Mouse (Mus musculus): ENCODE measurements around the gene Olfr553. TPM values are rescaled to one million over a fixed set of nuclear protein-coding genes. Genes with fewer than 3 reads are reported as not detected.

Gene Olfr553
- polyA plus RNA-seq (2014; fragmentation: Illumina TruSeq; extraction: RNeasy Lipid Tissue Mini Kit (QIAGEN cat#74804); ENCODE audit: low read depth, low replicate concordance): not detected

DNA sequence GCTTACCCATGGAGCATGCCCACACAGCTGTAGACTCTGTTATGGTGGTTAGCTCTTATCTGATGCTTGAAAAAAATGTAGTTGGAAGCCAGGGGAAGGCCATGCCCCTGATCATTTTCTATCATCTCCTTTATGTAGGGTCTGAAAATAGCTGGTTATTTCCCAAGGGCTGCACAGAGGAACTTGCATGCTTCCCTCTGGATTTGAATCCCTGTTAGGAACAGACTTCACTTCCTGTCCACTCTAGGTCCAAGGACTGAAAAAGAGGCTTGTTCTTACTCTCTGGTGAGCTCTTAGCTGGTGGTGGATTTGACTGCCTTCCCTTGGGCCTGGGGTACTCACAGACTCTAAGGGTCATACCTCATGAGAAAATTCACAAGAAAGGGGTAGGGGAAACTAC lies at the start of gene Olfr553:
Olfr553 (minus strand) TSS at position 101 of the 400 bp plus-strand sequence.

GRCm38 (mm10) chr7:102664599-102664998 lies 46.6 kb upstream of the Olfr553 start, which contains the start of gene Olfr556:
Gene Olfr556 (plus strand): TSS chr7:102664899.

DNA sequence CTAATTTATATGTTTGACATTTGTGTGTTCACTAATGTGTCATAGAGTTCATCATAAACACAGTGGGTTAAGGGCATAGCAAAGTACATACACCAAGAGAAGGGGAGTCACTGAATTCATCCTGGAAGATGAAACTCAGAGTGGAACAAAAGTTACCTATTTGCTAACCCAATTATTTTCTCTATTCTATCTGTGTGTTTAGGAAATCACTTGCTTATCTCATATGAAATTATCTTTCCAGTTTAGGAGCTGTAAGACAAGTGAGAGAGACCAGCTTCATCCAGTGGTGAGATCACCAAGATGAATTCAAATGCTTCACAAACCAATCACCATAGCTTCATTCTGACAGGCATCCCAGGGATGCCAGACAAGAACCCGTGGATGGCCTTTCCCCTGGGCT lies 40.5 kb upstream of the Olfr553 start, which contains the start of gene Olfr555:
Olfr555 (plus strand) TSS at position 301 of the 400 bp plus-strand sequence.

GRCm38 (mm10) chr7:102638132-102638531 lies 20.1 kb upstream of the Olfr553 start, which contains the start of gene Olfr554:
Gene Olfr554 (plus strand): TSS chr7:102638432.

GRCm38 (mm10) chr7:102597378-102598031 lies 20.5 kb downstream of the Olfr553 start, which contains the start of gene Olfr552:
Gene Olfr552 (plus strand): TSS chr7:102597770.

DNA sequence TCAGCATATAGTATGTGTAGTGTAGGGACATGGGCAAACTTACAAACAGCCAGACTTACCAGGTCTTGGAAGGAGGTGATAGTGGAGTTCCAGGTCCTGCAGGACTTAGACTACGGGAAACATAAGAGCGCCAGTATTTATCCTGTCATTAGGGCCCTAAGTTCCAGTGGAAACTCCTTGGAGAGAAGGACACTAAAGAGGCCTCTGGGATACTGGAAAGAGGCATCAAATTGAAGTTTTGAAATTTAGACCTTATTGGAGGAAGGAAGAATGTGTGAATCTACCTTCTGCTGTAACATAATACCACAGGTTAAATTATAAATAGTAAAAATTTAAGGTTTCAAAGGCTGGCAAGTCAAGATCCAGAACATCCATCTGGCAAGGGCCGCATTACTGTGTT lies 26.2 kb downstream of the Olfr553 start, which contains the start of gene Olfr551:
Olfr551 (minus strand) TSS at position 101 of the 400 bp plus-strand sequence.

DNA sequence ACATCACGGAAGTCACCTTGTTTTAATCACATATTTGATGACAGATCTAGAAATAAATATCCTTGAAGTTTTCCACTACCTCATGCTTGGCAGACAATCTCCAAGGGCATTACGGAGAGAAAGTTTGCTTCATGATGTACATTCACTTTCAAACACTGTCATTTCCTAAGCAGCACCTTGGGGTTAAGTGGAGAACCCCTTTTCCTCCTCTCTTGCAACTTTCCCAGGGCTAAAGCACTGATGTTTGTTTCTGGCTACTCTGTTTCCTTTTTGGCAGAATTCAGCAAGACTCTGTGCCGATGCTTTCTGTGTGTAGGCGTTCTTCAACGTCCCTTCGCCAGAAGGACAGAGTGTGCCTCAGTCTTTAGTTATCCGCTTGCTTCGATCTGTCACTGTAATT lies 46.9 kb downstream of the Olfr553 start, which contains the start of gene Olfr550:
Olfr550 (plus strand) TSS at position 301 of the 400 bp plus-strand sequence.

GRCm38 (mm10) chr7:102564999-102565997 lies 52.7 kb downstream of the Olfr553 start, which contains the start of gene Trim21:
Gene Trim21 (minus strand): TSS chr7:102565486.

Other genes starting within 250 kb of the Olfr553 start
- gene Rrm1, start 176.5 kb downstream of the Olfr553 start, polyA plus RNA-seq (2014; fragmentation: Illumina TruSeq; extraction: RNeasy Lipid Tissue Mini Kit (QIAGEN cat#74804); ENCODE audit: low read depth, low replicate concordance): 22.6 TPM
- gene Olfr543, start 136.5 kb downstream of the Olfr553 start, polyA plus RNA-seq (2014; fragmentation: Illumina TruSeq; extraction: RNeasy Lipid Tissue Mini Kit (QIAGEN cat#74804); ENCODE audit: low read depth, low replicate concordance): not detected
- gene Olfr544, start 129.9 kb downstream of the Olfr553 start, polyA plus RNA-seq (2014; fragmentation: Illumina TruSeq; extraction: RNeasy Lipid Tissue Mini Kit (QIAGEN cat#74804); ENCODE audit: low read depth, low replicate concordance): not detected
- gene Olfr545, start 118.6 kb downstream of the Olfr553 start, polyA plus RNA-seq (2014; fragmentation: Illumina TruSeq; extraction: RNeasy Lipid Tissue Mini Kit (QIAGEN cat#74804); ENCODE audit: low read depth, low replicate concordance): not detected
- not detected for gene Olfr547, start 83.5 kb downstream of the Olfr553 start, polyA plus RNA-seq (2014; fragmentation: Illumina TruSeq; extraction: RNeasy Lipid Tissue Mini Kit (QIAGEN cat#74804); ENCODE audit: low read depth, low replicate concordance)
- not detected for gene Olfr548-ps1, start 77.3 kb downstream of the Olfr553 start, polyA plus RNA-seq (2014; fragmentation: Illumina TruSeq; extraction: RNeasy Lipid Tissue Mini Kit (QIAGEN cat#74804); ENCODE audit: low read depth, low replicate concordance)
- not detected for gene Olfr549, start 68.3 kb downstream of the Olfr553 start, polyA plus RNA-seq (2014; fragmentation: Illumina TruSeq; extraction: RNeasy Lipid Tissue Mini Kit (QIAGEN cat#74804); ENCODE audit: low read depth, low replicate concordance)
- gene Trim21, start 52.7 kb downstream of the Olfr553 start, polyA plus RNA-seq (2014; fragmentation: Illumina TruSeq; extraction: RNeasy Lipid Tissue Mini Kit (QIAGEN cat#74804); ENCODE audit: low read depth, low replicate concordance): 8.2 TPM
- not detected for gene Olfr550, start 46.8 kb downstream of the Olfr553 start, polyA plus RNA-seq (2014; fragmentation: Illumina TruSeq; extraction: RNeasy Lipid Tissue Mini Kit (QIAGEN cat#74804); ENCODE audit: low read depth, low replicate concordance)
- gene Olfr551, start 26.3 kb downstream of the Olfr553 start, polyA plus RNA-seq (2014; fragmentation: Illumina TruSeq; extraction: RNeasy Lipid Tissue Mini Kit (QIAGEN cat#74804); ENCODE audit: low read depth, low replicate concordance): not detected
- gene Olfr552, start 20.4 kb downstream of the Olfr553 start, polyA plus RNA-seq (2014; fragmentation: Illumina TruSeq; extraction: RNeasy Lipid Tissue Mini Kit (QIAGEN cat#74804); ENCODE audit: low read depth, low replicate concordance): not detected
- gene Olfr554, start 20.2 kb upstream of the Olfr553 start, polyA plus RNA-seq (2014; fragmentation: Illumina TruSeq; extraction: RNeasy Lipid Tissue Mini Kit (QIAGEN cat#74804); ENCODE audit: low read depth, low replicate concordance): not detected
- gene Olfr555, start 40.6 kb upstream of the Olfr553 start, polyA plus RNA-seq (2014; fragmentation: Illumina TruSeq; extraction: RNeasy Lipid Tissue Mini Kit (QIAGEN cat#74804); ENCODE audit: low read depth, low replicate concordance): not detected
- gene Olfr556, start 46.7 kb upstream of the Olfr553 start, polyA plus RNA-seq (2014; fragmentation: Illumina TruSeq; extraction: RNeasy Lipid Tissue Mini Kit (QIAGEN cat#74804); ENCODE audit: low read depth, low replicate concordance): not detected
- 5.0 TPM for gene Trim68, start 69.1 kb upstream of the Olfr553 start, polyA plus RNA-seq (2014; fragmentation: Illumina TruSeq; extraction: RNeasy Lipid Tissue Mini Kit (QIAGEN cat#74804); ENCODE audit: low read depth, low replicate concordance)
- not detected for gene Olfr557, start 77.7 kb upstream of the Olfr553 start, polyA plus RNA-seq (2014; fragmentation: Illumina TruSeq; extraction: RNeasy Lipid Tissue Mini Kit (QIAGEN cat#74804); ENCODE audit: low read depth, low replicate concordance)
- gene Olfr558, start 84.0 kb upstream of the Olfr553 start, polyA plus RNA-seq (2014; fragmentation: Illumina TruSeq; extraction: RNeasy Lipid Tissue Mini Kit (QIAGEN cat#74804); ENCODE audit: low read depth, low replicate concordance): 5.7 TPM
- not detected for gene Olfr33, start 100.9 kb upstream of the Olfr553 start, polyA plus RNA-seq (2014; fragmentation: Illumina TruSeq; extraction: RNeasy Lipid Tissue Mini Kit (QIAGEN cat#74804); ENCODE audit: low read depth, low replicate concordance)
- gene Olfr559, start 109.3 kb upstream of the Olfr553 start, polyA plus RNA-seq (2014; fragmentation: Illumina TruSeq; extraction: RNeasy Lipid Tissue Mini Kit (QIAGEN cat#74804); ENCODE audit: low read depth, low replicate concordance): not detected
- not detected for gene Olfr560, start 141.1 kb upstream of the Olfr553 start, polyA plus RNA-seq (2014; fragmentation: Illumina TruSeq; extraction: RNeasy Lipid Tissue Mini Kit (QIAGEN cat#74804); ENCODE audit: low read depth, low replicate concordance)
- gene Olfr78, start 141.3 kb upstream of the Olfr553 start, polyA plus RNA-seq (2014; fragmentation: Illumina TruSeq; extraction: RNeasy Lipid Tissue Mini Kit (QIAGEN cat#74804); ENCODE audit: low read depth, low replicate concordance): 0.97 TPM
- gene Olfr561, start 153.0 kb upstream of the Olfr553 start, polyA plus RNA-seq (2014; fragmentation: Illumina TruSeq; extraction: RNeasy Lipid Tissue Mini Kit (QIAGEN cat#74804); ENCODE audit: low read depth, low replicate concordance): not detected
- gene Olfr564, start 185.3 kb upstream of the Olfr553 start, polyA plus RNA-seq (2014; fragmentation: Illumina TruSeq; extraction: RNeasy Lipid Tissue Mini Kit (QIAGEN cat#74804); ENCODE audit: low read depth, low replicate concordance): not detected
- not detected for gene Olfr566, start 240.5 kb upstream of the Olfr553 start, polyA plus RNA-seq (2014; fragmentation: Illumina TruSeq; extraction: RNeasy Lipid Tissue Mini Kit (QIAGEN cat#74804); ENCODE audit: low read depth, low replicate concordance)

All from kidney, adult 10 weeks (tissue).